Comparison of ENCODE assay signal across 25 mouse cellular contexts in genomic region chr16:24809811-24810210, GRCm38 (mm10).
DNase-seq lines count a peak whose midpoint lies in the region; ATAC-seq and TF ChIP-seq lines count a peak whose summit lies in the region.
"Had no signal": no experiment of that assay in that cellular context is flagged by ENCODE, and none has a peak within 500 bp of the region (broad histone marks: within the 10 kb centered on the region; RNA-seq: fewer than 3 reads in every experiment).

No protein-coding gene starts in this region.

- no peak overlapping the region for H3K4me2 ChIP-seq in forebrain, postnatal 0 days (ENCODE audit: low read depth)
- H3K4me2 ChIP-seq: embryonic facial prominence, embryonic 15.5 days; hindbrain, embryonic 12.5 days had no signal

- TF ChIP-seq CTCF in forebrain, postnatal 0 days (IDR thresholded peaks at IDR 0.05; ENCODE audit: low read depth): no peak

- no peak overlapping the region for H3K9ac ChIP-seq in forebrain, postnatal 0 days
- H3K9ac ChIP-seq: embryonic facial prominence, embryonic 15.5 days; hindbrain, embryonic 12.5 days had no signal

- ATAC-seq in forebrain, postnatal 0 days: peak; percentile 72
- ATAC-seq: hindbrain, embryonic 16.5 days; inflammation-experienced regulatory T-cells, adult 6 months; intestine, postnatal 0 days had no signal

- no peaks in the 10 kb centered on the region for H3K9me3 ChIP-seq in forebrain, postnatal 0 days (ENCODE audit: low read length)
- no peaks in the 10 kb centered on the region for H3K9me3 ChIP-seq in forebrain, embryonic 10.5 days
- H3K9me3 ChIP-seq: embryonic facial prominence, embryonic 15.5 days; heart, embryonic 10.5 days; hindbrain, embryonic 12.5 days had no signal

- H3K27ac ChIP-seq in forebrain, postnatal 0 days (ENCODE audit: low read depth, low read length): no peak overlapping the region
- H3K27ac ChIP-seq in forebrain, embryonic 10.5 days: no peak overlapping the region
- H3K27ac ChIP-seq: embryonic facial prominence, embryonic 15.5 days; gastrocnemius, adult 2 months; heart, embryonic 10.5 days; hindbrain, embryonic 12.5 days had no signal

- H3K4me3 ChIP-seq in forebrain, postnatal 0 days (ENCODE audit: low read depth, low read length): no peak overlapping the region
- no peak overlapping the region for H3K4me3 ChIP-seq in forebrain, embryonic 10.5 days
- H3K4me3 ChIP-seq: embryonic facial prominence, embryonic 15.5 days; erythroblast, embryonic 14.5 days; gastrocnemius, adult 2 months; heart, embryonic 10.5 days; hindbrain, embryonic 12.5 days had no signal

- no peaks in the 10 kb centered on the region for H3K4me1 ChIP-seq in forebrain, postnatal 0 days (ENCODE audit: insufficient read depth)
- H3K4me1 ChIP-seq in forebrain, embryonic 10.5 days: peaks cover 6% of the 10 kb centered on the region; the same call in 1 of the 2 replicates
- H3K4me1 ChIP-seq: embryonic facial prominence, embryonic 15.5 days; heart, embryonic 10.5 days had no signal

- WGBS in forebrain, postnatal 0 days: 67% methylated on average over 6 of the region's 6 CpGs
- WGBS in forebrain, embryonic 10.5 days: 93% methylated on average over 6 of the region's 6 CpGs

- H3K36me3 ChIP-seq in forebrain, postnatal 0 days (ENCODE audit: insufficient read depth): no peaks in the 10 kb centered on the region
- H3K36me3 ChIP-seq in forebrain, embryonic 10.5 days (replicated peaks): no peaks in the 10 kb centered on the region
- H3K36me3 ChIP-seq: embryonic facial prominence, embryonic 15.5 days; G1E; heart, embryonic 10.5 days; hindbrain, embryonic 12.5 days had no signal

- H3K27me3 ChIP-seq in forebrain, postnatal 0 days (ENCODE audit: insufficient read depth, low read length): no peaks in the 10 kb centered on the region
- no peaks in the 10 kb centered on the region for H3K27me3 ChIP-seq in forebrain, embryonic 10.5 days (ENCODE audit: poor library complexity, severe bottlenecking)
- H3K27me3 ChIP-seq: embryonic facial prominence, embryonic 15.5 days; hindbrain, embryonic 12.5 days had no signal

- DNase-seq in forebrain, postnatal 0 days: peak; percentile 66
- DNase-seq in forebrain, embryonic 10.5 days (ENCODE audit: extremely low spot score, low spot score): no peak
- peak; percentile 15 to 28 for DNase-seq in left cerebral cortex, adult 9 months (ENCODE audit: low spot score in 2 of 2)
- DNase-seq in left cerebral cortex, adult 8-10 months (ENCODE audit: low spot score in 2 of 2): no peak
- peak; percentile 52 for DNase-seq in brain, adult 2 months (ENCODE audit: low read depth, low spot score)
- peak; percentile 32 for DNase-seq in brain, embryonic 18.5 days (ENCODE audit: low read depth, low spot score)
- DNase-seq in cerebellum, adult 8-10 months: no peak
- DNase-seq: adrenal gland, adult 8-10 months; adrenal gland, postnatal 36 days; cerebellum, adult 2 months; cerebellum, postnatal 14 days; embryo, embryonic 11 days; gastrocnemius, adult 2 months; gastrocnemius, postnatal 25 days; heart, postnatal 10 days; heart, postnatal 4 days; kidney, adult 8-10 months had no signal

Comparison
In these comparisons a context has a peak if more than half of its experiments do, and no peak if none do; other contexts are left out.
1. DNase-seq: peak in forebrain, postnatal 0 days (single experiment), left cerebral cortex, adult 9 months (2 of 2), brain, adult 2 months (single experiment) and brain, embryonic 18.5 days (single experiment); none in forebrain, embryonic 10.5 days (single experiment), left cerebral cortex, adult 8-10 months (0 of 2) and cerebellum, adult 8-10 months (single experiment).